Mouse (Mus musculus) stomach, postnatal 0 days (tissue): ENCODE results near the gene Mta2.

Experiments used
- CTCF ChIP-seq: IDR thresholded peaks from 2 replicates; pipeline ENCODE4 v1.5.1; 2016; ENCODE audit warnings: antibody characterized with exemption, low read depth, mild to moderate bottlenecking, moderate library complexity
- EP300 ChIP-seq: optimal IDR thresholded peaks from 2 replicates; pipeline ENCODE3; 2016; ENCODE audit warnings: antibody characterized with exemption

GRCm38 (mm10) chr19:8998546-8998945, 56.9 kb downstream of the Mta2 start:
- TF ChIP-seq CTCF (no peak), EP300 (no peak)
